Mouse (Mus musculus): Measurements from ENCODE around the gene Mrpl23. TPM values are rescaled to one million over a fixed set of nuclear protein-coding genes. Genes with fewer than 3 reads are reported as not detected.

The Mrpl23 gene
- polyA plus RNA-seq, 1 experiment from 2014 or later = 20.3 TPM

GRCm38 (mm10) chr7:142556089-142556476 lies 23.6 kb downstream of the Mrpl23 start:
- Histone ChIP-seq H3K9ac (no peak overlapping the region), H3K27me3 (ENCODE audit: insufficient read depth, low read length) (no peaks in the 10 kb centered on the region), H3K9me3 (ENCODE audit: low read depth, low read length) (no peaks in the 10 kb centered on the region), H3K36me3 (ENCODE audit: insufficient read depth) (no peaks in the 10 kb centered on the region), H3K27ac (ENCODE audit: low read depth) (no peak overlapping the region), H3K4me2 (no peak overlapping the region), H3K4me3 (ENCODE audit: low read depth, low read length) (no peak overlapping the region), H3K4me1 (ENCODE audit: insufficient read depth) (peaks cover 34% of the 10 kb centered on the region)
- ATAC-seq (ENCODE audit: insufficient read depth) (no peak), DNase-seq (no peak)
- 93% methylated on average over 2 of the region's 2 CpGs for WGBS
- TF ChIP-seq CTCF (IDR thresholded peaks at IDR 0.05; ENCODE audit: low read depth) = no peak

GRCm38 (mm10) chr7:142557696-142558095 lies 25.2 kb downstream of the Mrpl23 start:
- Histone ChIP-seq H3K4me1 (ENCODE audit: insufficient read depth) (peaks cover 43% of the 10 kb centered on the region), H3K36me3 (ENCODE audit: insufficient read depth) (no peaks in the 10 kb centered on the region), H3K27ac (ENCODE audit: low read depth) (no peak overlapping the region), H3K9me3 (ENCODE audit: low read depth, low read length) (no peaks in the 10 kb centered on the region), H3K9ac (no peak overlapping the region), H3K4me3 (ENCODE audit: low read depth, low read length) (no peak overlapping the region), H3K27me3 (ENCODE audit: insufficient read depth, low read length) (no peaks in the 10 kb centered on the region), H3K4me2 (no peak overlapping the region)
- DNase-seq (no peak), ATAC-seq (ENCODE audit: insufficient read depth) (no peak)
- TF ChIP-seq CTCF (IDR thresholded peaks at IDR 0.05; ENCODE audit: low read depth) = no peak
- WGBS = 23% methylated on average over 6 of the region's 6 CpGs

GRCm38 (mm10) chr7:142558511-142559146 lies 26.1 kb downstream of the Mrpl23 start:
- Histone ChIP-seq H3K9me3 (ENCODE audit: low read depth, low read length) (no peaks in the 10 kb centered on the region), H3K36me3 (ENCODE audit: insufficient read depth) (no peaks in the 10 kb centered on the region), H3K27ac (ENCODE audit: low read depth) (no peak overlapping the region), H3K4me1 (ENCODE audit: insufficient read depth) (peaks cover 38% of the 10 kb centered on the region), H3K9ac (no peak overlapping the region), H3K27me3 (ENCODE audit: insufficient read depth, low read length) (no peaks in the 10 kb centered on the region), H3K4me2 (no peak overlapping the region), H3K4me3 (ENCODE audit: low read depth, low read length) (no peak overlapping the region)
- 92% methylated on average over 9 of the region's 9 CpGs for WGBS
- no peak for DNase-seq
- TF ChIP-seq CTCF (IDR thresholded peaks at IDR 0.05; ENCODE audit: low read depth) = no peak
- ATAC-seq (ENCODE audit: insufficient read depth) = no peak

GRCm38 (mm10) chr7:142559651-142560175 lies 27.2 kb downstream of the Mrpl23 start:
- no peaks in the 10 kb centered on the region for H3K36me3 ChIP-seq (ENCODE audit: insufficient read depth)
- no peak for TF ChIP-seq CTCF (IDR thresholded peaks at IDR 0.05; ENCODE audit: low read depth)
- no peak overlapping the region for H3K4me2 ChIP-seq
- DNase-seq (no peak), ATAC-seq (ENCODE audit: insufficient read depth) (no peak)
- no peaks in the 10 kb centered on the region for H3K27me3 ChIP-seq (ENCODE audit: insufficient read depth, low read length)
- H3K9me3 ChIP-seq (ENCODE audit: low read depth, low read length) = no peaks in the 10 kb centered on the region
- H3K4me3 ChIP-seq (ENCODE audit: low read depth, low read length) = no peak overlapping the region
- H3K4me1 ChIP-seq (ENCODE audit: insufficient read depth) = peaks cover 35% of the 10 kb centered on the region
- 25% methylated on average over 5 of the region's 5 CpGs for WGBS
- H3K27ac ChIP-seq (ENCODE audit: low read depth) = no peak overlapping the region
- H3K9ac ChIP-seq = no peak overlapping the region

- Histone ChIP-seq H3K9ac (no peak overlapping the region), H3K36me3 (ENCODE audit: insufficient read depth) (no peaks in the 10 kb centered on the region), H3K4me2 (0 out of 2 replicates have a peak overlapping the region, but pooled peaks have one; percentile 13), H3K27me3 (ENCODE audit: insufficient read depth, low read length) (no peaks in the 10 kb centered on the region), H3K27ac (ENCODE audit: low read depth) (peak overlapping the region; percentile 81), H3K4me3 (ENCODE audit: low read depth, low read length) (no peak overlapping the region), H3K9me3 (ENCODE audit: low read depth, low read length) (no peaks in the 10 kb centered on the region), H3K4me1 (ENCODE audit: insufficient read depth) (peaks cover 34% of the 10 kb centered on the region)
- no peak for TF ChIP-seq CTCF (IDR thresholded peaks at IDR 0.05; ENCODE audit: low read depth)
- 27% methylated on average over 18 of the region's 18 CpGs for WGBS
- ATAC-seq (ENCODE audit: insufficient read depth) = peak; percentile 26; the same call in 1 of the 2 replicates
- peak; percentile 25 for DNase-seq
Measured at GRCm38 (mm10) chr7:142560942-142561855, 28.7 kb downstream of the Mrpl23 start.

- no peaks in the 10 kb centered on the region for H3K36me3 ChIP-seq (ENCODE audit: insufficient read depth)
- no peak overlapping the region for H3K4me2 ChIP-seq
- H3K27me3 ChIP-seq (ENCODE audit: insufficient read depth, low read length) = no peaks in the 10 kb centered on the region
- ATAC-seq (ENCODE audit: insufficient read depth) (no peak), DNase-seq (no peak)
- no peak for TF ChIP-seq CTCF (IDR thresholded peaks at IDR 0.05; ENCODE audit: low read depth)
- H3K27ac ChIP-seq (ENCODE audit: low read depth) = peak overlapping the region; percentile 81
- 49% methylated on average over 4 of the region's 4 CpGs for WGBS
- peaks cover 34% of the 10 kb centered on the region for H3K4me1 ChIP-seq (ENCODE audit: insufficient read depth)
- no peak overlapping the region for H3K9ac ChIP-seq
- H3K9me3 ChIP-seq (ENCODE audit: low read depth, low read length) = no peaks in the 10 kb centered on the region
- no peak overlapping the region for H3K4me3 ChIP-seq (ENCODE audit: low read depth, low read length)
Measured at GRCm38 (mm10) chr7:142561856-142562404, 29.4 kb downstream of the Mrpl23 start.

- no peak overlapping the region for H3K4me2 ChIP-seq
- peaks cover 42% of the 10 kb centered on the region for H3K4me1 ChIP-seq (ENCODE audit: insufficient read depth)
- ATAC-seq (ENCODE audit: insufficient read depth) (no peak), DNase-seq (no peak)
- no peak overlapping the region for H3K4me3 ChIP-seq (ENCODE audit: low read depth, low read length)
- H3K9ac ChIP-seq = no peak overlapping the region
- 36% methylated on average over 6 of the region's 6 CpGs for WGBS
- no peak for TF ChIP-seq CTCF (IDR thresholded peaks at IDR 0.05; ENCODE audit: low read depth)
- no peak overlapping the region for H3K27ac ChIP-seq (ENCODE audit: low read depth)
- no peaks in the 10 kb centered on the region for H3K36me3 ChIP-seq (ENCODE audit: insufficient read depth)
- H3K27me3 ChIP-seq (ENCODE audit: insufficient read depth, low read length) = no peaks in the 10 kb centered on the region
- H3K9me3 ChIP-seq (ENCODE audit: low read depth, low read length) = no peaks in the 10 kb centered on the region
Measured at GRCm38 (mm10) chr7:142563168-142563567, 30.7 kb downstream of the Mrpl23 start.
